Mouse (Mus musculus): ENCODE results near the gene Fam174b.

Gene Fam174b

GRCm38 (mm10) chr7:73740111-73741035 is at the start of gene Fam174b:
TSS of gene Fam174b (plus strand) at chr7:73740302.
- peak; percentile 16 to 18 for DNase-seq (ENCODE audit: low read depth in 2 of 2, low spot score in 2 of 2)

DNA sequence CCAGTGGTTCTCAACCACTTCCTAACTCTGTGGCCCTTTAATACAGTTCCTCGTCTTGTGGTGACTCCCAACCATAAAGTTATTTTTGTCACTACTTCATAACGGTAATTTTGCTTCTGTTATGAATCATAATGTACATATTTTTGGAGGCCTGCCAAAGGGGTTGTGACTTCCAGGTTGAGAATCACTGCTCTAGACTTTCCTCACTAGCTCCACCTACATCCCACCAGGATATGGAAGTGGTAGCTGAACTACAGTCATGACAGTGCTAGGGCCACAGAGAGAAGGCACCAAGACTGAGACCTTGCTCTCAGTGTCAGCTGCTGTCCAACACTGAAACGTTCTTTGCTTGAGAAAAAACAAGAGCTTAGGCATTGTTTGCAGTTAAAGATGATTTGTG is 43.0 kb upstream of the Fam174b start:
- no peak for DNase-seq (ENCODE audit: low read depth in 2 of 2, low spot score in 2 of 2)

- no peak for DNase-seq (ENCODE audit: low read depth in 2 of 2, low spot score in 2 of 2)
These were observed 35.8 kb upstream of the Fam174b start for GRCm38 (mm10) chr7:73704305-73704704.

DNA sequence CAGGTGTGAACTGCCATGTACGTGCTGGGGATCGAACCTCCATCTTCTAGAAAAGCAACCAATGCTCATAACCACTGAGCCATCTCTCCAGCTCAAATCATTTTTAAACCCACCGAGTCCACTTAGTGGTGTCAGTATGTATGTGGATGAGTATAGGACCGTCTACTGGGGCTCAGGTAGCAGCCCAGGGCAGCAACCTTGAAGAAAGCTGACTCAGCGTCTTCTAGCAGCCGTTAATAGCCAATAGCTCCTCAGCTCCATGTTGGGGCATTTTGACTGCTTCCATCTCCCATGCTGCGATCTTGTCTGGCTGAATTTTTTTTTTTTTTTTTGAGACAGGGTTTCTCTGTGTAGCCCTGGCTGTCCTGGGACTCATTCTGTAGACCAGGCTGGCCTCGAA is 26.6 kb upstream of the Fam174b start:
- no peak for DNase-seq (ENCODE audit: low read depth in 2 of 2, low spot score in 2 of 2)

DNA sequence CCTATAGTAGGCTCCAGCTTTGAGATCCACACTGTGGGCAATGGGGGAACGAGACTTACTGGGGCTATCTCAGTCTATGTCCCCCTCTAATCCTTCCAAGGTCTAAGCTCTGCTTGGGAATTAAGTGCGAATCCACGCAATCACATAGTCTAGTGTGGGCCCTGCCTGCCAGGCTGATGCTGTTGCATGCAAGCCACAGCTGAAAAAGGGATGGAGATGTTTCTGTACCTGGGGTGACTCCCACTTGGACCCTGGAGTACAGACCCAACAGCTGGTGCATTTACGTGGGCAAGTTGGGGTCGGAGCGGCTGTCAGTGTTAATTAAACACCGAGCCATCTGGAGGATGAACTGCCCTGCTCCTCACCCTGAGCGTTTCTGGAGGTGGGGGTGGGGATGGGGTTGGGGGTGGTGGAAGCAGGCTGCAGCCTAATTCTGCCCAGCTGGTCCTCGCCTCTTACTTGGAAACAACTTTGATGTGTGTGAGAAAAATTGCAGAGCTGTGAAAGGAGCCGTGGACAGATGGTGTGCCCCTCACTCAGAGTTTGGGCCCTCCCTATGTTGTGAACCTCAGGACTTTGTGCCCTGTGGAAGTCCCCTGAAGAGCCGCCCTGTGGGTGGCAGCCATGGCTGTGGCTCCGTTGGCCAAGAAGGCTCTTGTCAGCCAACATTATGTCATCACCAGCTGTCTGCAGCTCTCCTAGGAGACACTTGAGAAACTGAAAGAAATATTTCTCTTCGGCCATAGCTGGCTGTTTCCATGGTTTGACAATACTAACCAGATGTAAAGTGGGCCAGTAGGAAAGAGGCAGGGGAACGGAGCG is 24.0 kb upstream of the Fam174b start:
- DNase-seq (ENCODE audit: low read depth in 2 of 2, low spot score in 2 of 2) = no peak

GRCm38 (mm10) chr7:73716841-73717240 is 23.3 kb upstream of the Fam174b start:
- DNase-seq (ENCODE audit: low read depth in 2 of 2, low spot score in 2 of 2) = no peak

- no peak for DNase-seq (ENCODE audit: low read depth in 2 of 2, low spot score in 2 of 2)
These were observed 22.1 kb upstream of the Fam174b start for GRCm38 (mm10) chr7:73718031-73718430.

GRCm38 (mm10) chr7:73718497-73719007 is 21.6 kb upstream of the Fam174b start:
- no peak for DNase-seq (ENCODE audit: low read depth in 2 of 2, low spot score in 2 of 2)

- no peak for DNase-seq (ENCODE audit: low read depth in 2 of 2, low spot score in 2 of 2)
These were observed 19.1 kb upstream of the Fam174b start for GRCm38 (mm10) chr7:73721046-73721445.

DNA sequence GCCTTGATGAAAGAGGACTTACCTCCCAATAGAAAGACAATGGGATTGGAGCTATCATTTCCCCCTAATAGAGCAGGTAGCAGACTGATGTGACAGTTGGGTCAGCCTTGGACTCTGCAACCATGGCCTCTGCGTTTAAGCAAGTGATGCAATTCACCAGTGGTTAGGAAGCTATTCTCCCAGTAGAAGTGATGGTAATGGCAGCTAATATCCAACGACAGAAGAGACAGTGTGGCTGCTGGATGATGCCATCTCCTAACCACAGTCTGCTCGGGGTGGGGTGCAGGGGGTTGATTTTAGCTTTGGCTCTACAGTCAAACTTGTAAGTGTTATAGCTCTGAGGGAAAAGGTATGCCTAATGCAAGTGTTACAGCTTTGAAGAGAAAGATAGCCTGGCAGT is 18.3 kb upstream of the Fam174b start:
- no peak for DNase-seq (ENCODE audit: low read depth in 2 of 2, low spot score in 2 of 2)

- DNase-seq (ENCODE audit: low read depth in 2 of 2, low spot score in 2 of 2) = no peak
These were observed 10.2 kb upstream of the Fam174b start for GRCm38 (mm10) chr7:73729913-73730312.

GRCm38 (mm10) chr7:73730430-73731022 is 9.6 kb upstream of the Fam174b start:
- no peak for DNase-seq (ENCODE audit: low read depth in 2 of 2, low spot score in 2 of 2)

- DNase-seq (ENCODE audit: low read depth in 2 of 2, low spot score in 2 of 2) = no peak
These were observed 4.1 kb upstream of the Fam174b start for GRCm38 (mm10) chr7:73736046-73736445.

- DNase-seq (ENCODE audit: low read depth in 2 of 2, low spot score in 2 of 2) = no peak
These were observed 1.3 kb downstream of the Fam174b start for GRCm38 (mm10) chr7:73741392-73741791.

DNA sequence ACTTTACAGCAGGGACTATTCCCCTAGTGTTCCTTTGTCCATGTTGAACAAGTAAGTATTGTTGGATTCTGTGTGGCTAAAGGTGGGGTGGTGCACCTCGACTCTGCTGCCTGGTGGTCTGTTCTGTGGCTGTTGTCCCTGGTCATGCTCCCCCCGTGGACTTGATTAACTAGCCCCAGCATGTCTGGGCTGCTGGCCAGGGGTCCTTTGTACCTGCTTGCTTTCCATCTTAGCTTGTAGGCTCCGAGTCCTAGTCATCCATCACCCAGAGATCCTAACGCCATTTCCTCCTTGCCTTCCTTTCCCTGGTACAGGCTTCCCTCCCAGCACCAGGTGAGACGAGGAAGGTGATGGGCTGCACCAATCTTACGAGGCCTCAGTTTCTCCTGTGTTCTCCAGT is 1.7 kb downstream of the Fam174b start:
- DNase-seq (ENCODE audit: low read depth in 2 of 2, low spot score in 2 of 2) = no peak

DNA sequence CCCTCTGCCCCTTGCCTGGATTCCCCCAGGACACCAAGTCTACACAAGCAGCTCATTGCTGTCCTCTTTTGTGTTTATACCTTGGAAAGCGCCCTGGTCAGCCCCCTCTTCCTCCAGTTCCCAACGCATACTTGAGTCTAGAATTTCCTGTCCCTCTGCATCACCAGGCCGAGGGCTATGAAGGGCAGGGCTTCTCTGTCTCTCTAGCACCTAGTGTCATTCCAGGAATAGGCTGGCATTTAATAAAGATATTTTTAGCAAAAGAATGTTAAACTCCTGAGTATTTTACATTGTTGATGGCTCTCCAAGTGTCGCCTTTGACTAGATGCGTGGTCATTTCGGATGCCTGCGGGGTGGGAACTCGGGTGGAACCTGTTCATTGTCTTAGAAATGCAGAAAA is 3.0 kb downstream of the Fam174b start:
- no peak for DNase-seq (ENCODE audit: low read depth in 2 of 2, low spot score in 2 of 2)

GRCm38 (mm10) chr7:73743831-73744370 is 3.8 kb downstream of the Fam174b start:
- no peak for DNase-seq (ENCODE audit: low read depth in 2 of 2, low spot score in 2 of 2)

GRCm38 (mm10) chr7:73745903-73746302 is 5.8 kb downstream of the Fam174b start:
- no peak for DNase-seq (ENCODE audit: low read depth in 2 of 2, low spot score in 2 of 2)

- DNase-seq (ENCODE audit: low read depth in 2 of 2, low spot score in 2 of 2) = no peak
These were observed 6.7 kb downstream of the Fam174b start for GRCm38 (mm10) chr7:73746836-73747235.

DNA sequence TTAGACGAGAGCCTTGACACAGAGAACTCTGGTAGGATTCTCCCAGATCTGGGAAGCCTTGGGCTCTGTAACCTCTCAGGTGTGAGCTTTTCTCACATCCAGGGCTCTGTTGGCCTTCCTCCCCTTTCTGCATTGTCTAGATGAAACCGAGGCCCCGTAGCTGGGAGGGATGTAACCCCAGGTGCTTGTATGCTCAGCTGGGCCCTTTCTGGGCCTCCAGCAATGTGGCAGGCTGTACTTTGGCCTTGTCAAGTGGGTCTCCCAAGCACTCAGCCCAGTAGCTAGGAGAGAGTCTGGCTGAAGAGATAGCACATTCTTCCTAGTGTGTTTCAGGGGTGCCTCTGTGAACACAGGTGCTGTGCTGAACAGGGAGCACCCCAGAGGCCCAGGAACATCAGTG is 7.4 kb downstream of the Fam174b start:
- DNase-seq (ENCODE audit: low read depth in 2 of 2, low spot score in 2 of 2) = no peak

DNA sequence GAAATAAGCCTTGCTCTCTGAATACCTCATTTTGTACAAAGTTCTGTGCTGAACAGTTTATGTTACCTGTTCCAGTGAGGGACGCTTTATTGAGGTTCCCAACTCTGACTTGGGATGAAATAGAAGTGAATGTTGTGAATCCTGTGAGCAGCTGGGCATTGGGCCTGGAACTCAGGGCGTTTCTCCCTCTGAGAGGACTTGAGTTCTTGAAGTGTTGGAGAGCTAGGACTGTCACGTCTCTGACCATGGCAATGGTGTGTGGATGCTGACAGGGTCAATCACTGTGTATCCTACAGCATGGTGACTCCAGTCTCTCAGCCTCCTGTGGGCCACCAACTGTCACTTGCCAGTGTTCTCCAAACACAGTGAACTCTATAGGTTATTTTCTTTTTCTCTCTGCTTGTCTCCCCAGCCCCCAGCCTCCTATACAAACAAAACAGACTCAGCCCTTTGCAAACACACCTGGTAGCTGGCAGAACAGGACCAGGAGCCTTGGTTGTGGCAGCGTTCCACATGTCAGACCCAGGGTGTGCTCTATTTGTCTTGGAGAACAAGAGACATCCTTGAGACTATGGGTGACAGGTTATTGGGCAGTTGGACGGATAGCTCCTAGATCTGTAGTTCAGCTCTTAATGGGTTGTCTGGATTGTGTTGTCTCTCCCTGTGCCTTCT is 8.5 kb downstream of the Fam174b start:
- DNase-seq (ENCODE audit: low read depth in 2 of 2, low spot score in 2 of 2) = no peak
